Mouse (Mus musculus) embryo, embryonic 10 days (tissue): ENCODE measurements at regions not wholly inside any gene's neighbourhood (a gene's known extent, or its start where the extent isn't known, plus 50 kb on each side); places are given as distances from the start of the nearest gene placed in this dataset.

ENCODE experiments used
- DNase-seq: peaks from one replicate; pipeline ENCODE4 v3.0.0-alpha.2; 2015; ENCODE audit warnings: low spot score

- DNase-seq, result no peak
Measured at GRCm38 (mm10) chr17:47064592-47065306, 54.4 kb upstream of the Ubr2 start.

GRCm38 (mm10) chr17:47064006-47064405 is 53.6 kb upstream of the Ubr2 start:
- DNase-seq, result no peak

GRCm38 (mm10) chr17:47061031-47061620 is 50.8 kb upstream of the Ubr2 start:
- no peak for DNase-seq
